Mouse (Mus musculus): ENCODE measurements at regions not wholly inside any gene's neighbourhood (a gene's known extent, or its start where the extent isn't known, plus 50 kb on each side); places are given as distances from the start of the nearest gene placed in this dataset.

DNA sequence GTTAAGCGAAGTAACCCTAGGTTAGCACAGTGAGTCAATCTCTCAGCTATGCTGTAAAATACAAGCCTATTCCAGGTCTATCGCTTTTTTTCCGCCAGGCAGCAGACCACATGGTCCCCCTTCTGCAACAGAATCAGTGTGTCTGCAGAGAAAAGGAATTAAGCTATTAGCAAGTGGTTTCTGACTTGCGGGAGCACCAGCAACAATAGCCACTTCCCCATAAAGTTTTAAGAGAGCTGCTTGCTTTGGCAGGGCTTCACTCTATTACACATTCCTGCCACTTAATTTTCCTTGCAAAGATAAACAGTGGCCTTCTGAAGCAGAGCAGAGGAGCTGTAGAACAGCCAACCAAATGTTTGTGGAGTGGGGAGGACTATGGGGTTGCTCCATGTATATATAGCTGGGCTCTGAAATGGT, 59.8 kb upstream of the Osmr start:
- H3K4me2 ChIP-seq: no peak overlapping the region
- peak; percentile 88 for ATAC-seq (ENCODE audit: insufficient number of reproducible peaks, low FRiP score, low TSS enrichment, low read depth)
- H3K27ac ChIP-seq: no peak overlapping the region; the same call in 1 of the 2 replicates

DNA sequence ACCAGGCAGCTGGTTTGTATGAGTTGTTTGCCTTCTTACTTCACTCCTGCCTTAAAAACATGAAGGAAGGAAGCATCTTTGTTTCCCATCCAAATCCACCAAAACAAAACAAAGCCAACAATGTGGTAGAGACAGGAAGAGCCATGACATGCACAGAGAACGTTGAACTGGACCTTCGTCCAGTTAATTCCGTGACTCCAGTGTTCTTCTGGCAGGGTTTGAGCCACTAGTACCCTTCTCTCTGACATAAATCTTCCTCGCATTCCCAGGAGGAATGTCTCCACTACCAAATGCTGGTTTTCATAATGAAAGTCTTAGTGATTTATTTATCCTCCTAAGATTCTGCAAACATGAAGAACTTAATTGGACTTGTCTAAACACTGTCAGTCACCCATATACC, 66.7 kb upstream of the Osmr start:
- no peak overlapping the region for H3K4me3 ChIP-seq
- no peak for ATAC-seq (ENCODE audit: insufficient number of reproducible peaks, low FRiP score, low TSS enrichment, low read depth)
- 79% methylated on average over 4 of the region's 4 CpGs for WGBS

More for the DNA sequence above, 59.8 kb upstream of the Osmr start:
- H3K9ac ChIP-seq: no peak overlapping the region
- H3K4me1 ChIP-seq: no peaks in the 10 kb centered on the region
- 26% methylated on average over 4 of the region's 4 CpGs for WGBS
- no peaks in the 10 kb centered on the region for H3K9me3 ChIP-seq
- 0 out of 2 replicates have a peak, but pooled peaks cover 3% of the 10 kb centered on the region for H3K27me3 ChIP-seq
- no peaks in the 10 kb centered on the region for H3K36me3 ChIP-seq
- H3K4me3 ChIP-seq: no peak overlapping the region

DNA sequence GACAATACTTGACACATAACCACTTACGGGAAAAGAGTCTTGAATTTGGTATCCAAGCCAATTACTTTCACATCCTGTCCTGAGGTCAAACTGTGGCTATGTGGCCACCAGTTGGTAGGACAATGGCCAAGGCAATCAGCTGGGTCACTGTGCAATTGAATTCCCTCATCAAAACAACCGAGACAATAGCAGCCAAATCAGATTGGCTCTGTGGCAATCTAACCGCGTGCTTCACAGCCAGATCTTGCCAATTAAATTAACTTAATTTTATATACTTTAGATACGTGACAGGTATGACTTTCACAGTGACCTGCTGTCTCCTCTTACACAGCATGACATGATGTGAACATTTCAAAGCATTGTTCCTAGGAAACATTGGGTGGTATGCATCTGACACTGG, 74.5 kb upstream of the Osmr start:
- Histone ChIP-seq H3K9me3 (no peaks in the 10 kb centered on the region), H3K4me2 (no peak overlapping the region), H3K36me3 (no peaks in the 10 kb centered on the region), H3K27ac (no peak overlapping the region), H3K27me3 (no peaks in the 10 kb centered on the region), H3K4me3 (no peak overlapping the region), H3K4me1 (no peaks in the 10 kb centered on the region), H3K9ac (no peak overlapping the region)
- WGBS: 76% methylated on average over 5 of the region's 5 CpGs
- ATAC-seq (ENCODE audit: insufficient number of reproducible peaks, low FRiP score, low TSS enrichment, low read depth): no peak

More for the DNA sequence above, 66.7 kb upstream of the Osmr start:
- H3K27me3 ChIP-seq: no peaks in the 10 kb centered on the region
- H3K27ac ChIP-seq: no peak overlapping the region
- H3K4me2 ChIP-seq: no peak overlapping the region
- no peaks in the 10 kb centered on the region for H3K36me3 ChIP-seq
- H3K9ac ChIP-seq: no peak overlapping the region
- no peaks in the 10 kb centered on the region for H3K4me1 ChIP-seq
- H3K9me3 ChIP-seq: no peaks in the 10 kb centered on the region

DNA sequence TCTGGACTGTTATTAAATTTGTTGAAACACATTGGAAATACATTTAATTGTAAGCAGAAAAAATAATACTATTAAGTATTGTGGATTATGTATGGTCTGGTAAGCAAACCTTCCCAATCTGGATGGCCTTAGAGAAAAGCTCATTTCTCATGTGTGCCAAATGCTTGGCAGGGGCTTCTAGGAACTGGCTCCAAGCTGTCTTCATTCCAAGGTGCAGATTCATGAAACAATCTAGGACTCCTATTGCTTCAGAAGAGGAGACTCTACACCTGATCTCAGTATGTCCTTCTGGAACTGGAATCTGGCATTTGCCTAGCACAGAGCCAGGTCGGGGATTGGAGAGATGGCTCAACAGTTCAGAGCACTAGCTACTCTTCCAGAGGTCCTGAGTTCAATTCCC, 74.9 kb upstream of the Osmr start:
- Histone ChIP-seq H3K9me3 (no peaks in the 10 kb centered on the region), H3K9ac (no peak overlapping the region), H3K4me1 (no peaks in the 10 kb centered on the region), H3K27me3 (no peaks in the 10 kb centered on the region), H3K36me3 (no peaks in the 10 kb centered on the region), H3K4me3 (no peak overlapping the region), H3K27ac (no peak overlapping the region), H3K4me2 (no peak overlapping the region)
- WGBS: 86% methylated on average over 1 of the region's 1 CpGs
- ATAC-seq (ENCODE audit: insufficient number of reproducible peaks, low FRiP score, low TSS enrichment, low read depth): no peak

DNA sequence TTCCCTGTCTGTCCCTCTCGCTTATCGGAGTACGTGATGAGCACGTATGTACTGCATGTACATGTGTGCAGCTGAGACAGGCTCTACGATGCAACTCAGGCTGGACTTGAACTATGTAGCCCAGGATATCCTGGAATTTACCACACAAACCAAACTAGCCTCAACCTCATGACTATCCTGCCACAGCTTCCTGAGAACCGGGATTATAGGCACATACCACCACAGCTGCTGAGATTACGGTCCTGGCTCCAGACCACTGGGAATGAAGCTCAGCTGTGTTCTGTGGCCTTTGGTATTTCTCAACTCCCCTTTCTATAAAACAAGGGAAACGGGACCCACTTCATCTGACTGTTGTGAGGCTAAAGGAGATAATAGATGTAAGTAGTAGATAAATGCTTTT, 75.7 kb upstream of the Osmr start:
- H3K4me1 ChIP-seq: no peaks in the 10 kb centered on the region
- H3K4me2 ChIP-seq: no peak overlapping the region
- H3K36me3 ChIP-seq: no peaks in the 10 kb centered on the region
- H3K9me3 ChIP-seq: no peaks in the 10 kb centered on the region
- no peak overlapping the region for H3K9ac ChIP-seq
- ATAC-seq (ENCODE audit: insufficient number of reproducible peaks, low FRiP score, low TSS enrichment, low read depth): no peak
- H3K27me3 ChIP-seq: no peaks in the 10 kb centered on the region
- 82% methylated on average over 8 of the region's 8 CpGs for WGBS
- no peak overlapping the region for H3K4me3 ChIP-seq
- H3K27ac ChIP-seq: no peak overlapping the region

DNA sequence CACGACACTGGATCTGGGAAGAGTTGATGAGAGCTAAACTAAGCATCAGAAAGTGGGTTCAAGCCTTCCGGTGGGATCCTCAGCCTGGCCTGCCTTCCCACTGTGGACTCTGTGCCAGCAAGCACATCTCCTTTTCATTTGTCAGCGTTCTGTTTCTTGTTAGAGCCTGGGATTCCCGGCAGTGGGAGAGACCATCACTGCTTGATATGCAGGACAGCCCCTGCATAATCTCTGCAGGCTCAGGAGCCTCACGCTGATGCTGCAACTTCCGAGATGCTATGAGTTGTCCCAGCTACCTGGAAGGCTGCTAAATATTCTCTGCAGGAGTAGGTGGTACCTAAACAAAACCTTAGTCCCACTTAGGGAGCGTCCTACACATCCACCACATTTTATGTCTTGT, 78.8 kb upstream of the Osmr start:
- no peak for ATAC-seq (ENCODE audit: insufficient number of reproducible peaks, low FRiP score, low TSS enrichment, low read depth)

DNA sequence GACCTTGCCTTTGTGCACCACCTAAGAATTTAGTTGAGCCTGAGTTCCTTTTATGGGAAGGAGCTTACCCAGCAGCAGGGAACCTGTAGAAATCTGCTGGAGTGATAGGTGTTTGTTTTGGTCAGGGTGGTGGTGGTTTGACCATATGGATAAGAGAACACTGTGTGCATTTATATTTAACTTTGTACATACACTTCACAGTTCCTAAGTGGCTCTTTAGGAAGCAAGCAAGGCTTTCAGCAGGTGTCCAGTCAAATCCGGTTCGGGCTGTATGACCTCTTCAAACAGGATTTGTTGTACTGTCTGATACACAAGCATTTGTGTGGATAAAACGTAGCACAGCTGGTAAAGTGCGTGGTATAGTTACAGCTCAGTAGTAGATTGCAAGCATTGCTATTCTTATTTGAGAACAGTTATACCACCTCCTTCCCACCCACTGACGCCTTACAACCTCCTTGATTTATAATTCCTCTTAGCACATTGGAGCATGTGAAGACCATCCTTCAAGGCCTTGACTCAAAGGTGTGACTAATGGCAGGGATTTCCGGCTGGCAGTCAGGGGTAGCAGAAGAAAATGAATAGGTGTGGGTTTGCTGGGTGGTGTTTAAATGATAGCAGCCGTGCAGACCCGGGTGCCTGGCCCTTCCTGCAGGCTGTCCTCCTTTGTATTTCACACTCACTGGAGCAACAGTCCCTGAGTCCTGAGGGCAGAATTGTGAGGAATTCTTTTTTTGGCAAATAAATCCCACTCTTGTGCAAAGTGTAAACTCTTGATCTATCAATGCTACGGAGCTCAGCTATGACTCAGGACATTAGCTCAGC, 79.4 kb upstream of the Osmr start:
- no peak overlapping the region for H3K4me2 ChIP-seq
- H3K4me3 ChIP-seq: no peak overlapping the region
- WGBS: 39% methylated on average over 9 of the region's 9 CpGs
- no peaks in the 10 kb centered on the region for H3K36me3 ChIP-seq
- H3K27ac ChIP-seq: no peak overlapping the region
- H3K27me3 ChIP-seq: no peaks in the 10 kb centered on the region
- H3K9ac ChIP-seq: no peak overlapping the region
- ATAC-seq (ENCODE audit: insufficient number of reproducible peaks, low FRiP score, low TSS enrichment, low read depth): no peak
- H3K9me3 ChIP-seq: no peaks in the 10 kb centered on the region
- H3K4me1 ChIP-seq: no peaks in the 10 kb centered on the region

More for the DNA sequence above, 78.8 kb upstream of the Osmr start:
- H3K9me3 ChIP-seq: no peaks in the 10 kb centered on the region
- H3K36me3 ChIP-seq: no peaks in the 10 kb centered on the region
- no peaks in the 10 kb centered on the region for H3K4me1 ChIP-seq
- no peak overlapping the region for H3K27ac ChIP-seq
- no peak overlapping the region for H3K4me2 ChIP-seq
- no peaks in the 10 kb centered on the region for H3K27me3 ChIP-seq
- no peak overlapping the region for H3K4me3 ChIP-seq
- 30% methylated on average over 7 of the region's 7 CpGs for WGBS
- H3K9ac ChIP-seq: no peak overlapping the region

DNA sequence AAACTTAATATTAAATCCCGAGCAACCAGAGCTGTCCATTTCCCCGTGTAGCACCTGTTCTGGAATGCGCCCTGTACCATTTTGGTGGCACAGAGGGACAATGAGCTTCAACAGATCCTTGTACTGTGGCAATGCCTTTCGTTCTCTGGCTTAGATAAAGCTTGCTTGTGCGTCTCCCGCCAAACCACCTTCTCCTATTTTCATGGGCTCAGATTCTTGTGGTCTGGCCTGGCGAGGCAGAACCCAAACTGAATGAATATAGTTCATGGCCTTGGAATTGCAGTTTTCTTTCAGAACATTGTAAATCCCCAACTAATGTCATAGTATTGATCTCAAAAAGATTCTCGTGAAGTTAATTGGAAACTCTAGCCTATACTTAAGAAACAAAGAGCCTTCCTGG, 85.1 kb upstream of the Osmr start:
- Histone ChIP-seq H3K9ac (no peak overlapping the region), H3K9me3 (no peaks in the 10 kb centered on the region), H3K27ac (no peak overlapping the region), H3K4me1 (peaks cover 3% of the 10 kb centered on the region; the same call in 1 of the 2 replicates), H3K4me2 (no peak overlapping the region), H3K27me3 (no peaks in the 10 kb centered on the region), H3K36me3 (no peaks in the 10 kb centered on the region), H3K4me3 (no peak overlapping the region)
- 75% methylated on average over 8 of the region's 8 CpGs for WGBS
- ATAC-seq (ENCODE audit: insufficient number of reproducible peaks, low FRiP score, low TSS enrichment, low read depth): no peak

DNA sequence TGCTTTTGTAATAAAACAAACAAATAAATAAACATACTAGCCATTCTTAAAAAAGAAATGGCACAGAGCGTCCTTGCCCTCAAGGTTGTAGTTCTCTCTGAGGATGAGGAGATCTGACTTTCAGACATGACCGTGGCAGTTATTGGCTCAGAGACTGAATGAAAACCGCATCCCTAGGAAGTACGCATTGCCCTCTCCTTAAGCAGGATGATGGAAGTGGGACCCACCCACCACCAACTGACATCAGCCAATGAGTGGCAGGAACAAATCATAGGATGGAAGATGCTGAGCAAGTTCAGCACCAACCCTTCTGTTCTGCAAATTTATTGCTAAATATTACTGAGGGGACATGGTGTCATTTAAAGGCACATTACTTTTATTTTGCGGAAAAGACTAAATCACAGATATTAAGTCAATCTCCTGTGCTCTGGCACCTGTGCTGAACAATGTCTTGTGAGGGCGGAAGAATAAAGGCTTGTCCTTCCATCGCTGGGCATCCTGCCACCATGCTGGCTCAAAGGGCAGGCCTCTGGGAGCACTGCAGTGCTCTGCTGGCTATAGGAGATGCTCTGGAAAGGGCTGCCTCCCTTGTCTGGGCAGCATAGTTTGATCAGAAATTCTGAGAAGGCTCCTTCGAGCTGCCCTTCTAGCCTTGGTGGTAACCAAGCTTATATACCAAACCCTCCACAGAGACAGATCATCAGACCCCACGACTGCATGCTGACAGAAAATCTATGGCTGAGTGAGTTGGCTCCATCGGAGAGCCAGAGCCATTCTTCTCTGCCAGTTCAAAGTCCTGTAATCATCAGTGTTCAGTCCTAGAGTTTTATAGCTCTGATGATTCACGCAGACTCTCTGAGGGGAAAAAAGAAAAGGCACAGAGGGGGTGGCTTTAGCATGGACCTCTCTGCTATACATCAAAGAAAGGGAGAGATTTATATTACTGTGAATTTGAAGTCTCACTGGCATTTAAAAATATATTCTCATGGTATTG, 86.3 kb upstream of the Osmr start:
- Histone ChIP-seq H3K27me3 (no peaks in the 10 kb centered on the region), H3K36me3 (no peaks in the 10 kb centered on the region), H3K9me3 (no peaks in the 10 kb centered on the region), H3K4me3 (no peak overlapping the region), H3K27ac (no peak overlapping the region), H3K4me1 (peaks cover 3% of the 10 kb centered on the region; the same call in 1 of the 2 replicates), H3K9ac (no peak overlapping the region), H3K4me2 (no peak overlapping the region)
- no peak for ATAC-seq (ENCODE audit: insufficient number of reproducible peaks, low FRiP score, low TSS enrichment, low read depth)
- 63% methylated on average over 11 of the region's 11 CpGs for WGBS

DNA sequence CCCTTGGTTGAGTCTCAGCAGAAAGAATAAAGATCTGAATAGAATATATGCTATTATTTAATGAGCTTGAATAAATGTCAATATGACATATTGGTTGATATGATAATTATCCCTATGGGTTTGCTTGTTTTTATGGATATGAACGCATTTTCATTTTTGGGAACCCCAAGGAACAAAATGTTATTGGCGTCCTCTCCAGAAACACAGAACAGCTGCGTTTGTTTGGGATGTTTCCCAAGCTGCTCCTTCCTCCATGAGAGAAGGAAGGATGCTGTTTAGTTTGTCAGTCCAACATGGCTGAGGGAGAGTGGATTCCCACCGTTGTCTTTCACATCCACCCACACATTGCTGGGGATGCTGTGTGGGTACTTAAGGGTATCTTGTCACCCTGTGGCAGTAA, 89.9 kb upstream of the Osmr start:
- no peak overlapping the region for H3K4me3 ChIP-seq
- no peak for ATAC-seq (ENCODE audit: insufficient number of reproducible peaks, low FRiP score, low TSS enrichment, low read depth)
- H3K36me3 ChIP-seq: no peaks in the 10 kb centered on the region
- no peak overlapping the region for H3K27ac ChIP-seq
- H3K9me3 ChIP-seq: no peaks in the 10 kb centered on the region
- no peak overlapping the region for H3K4me2 ChIP-seq
- WGBS: 82% methylated on average over 4 of the region's 4 CpGs
- peaks cover 5% of the 10 kb centered on the region; the same call in 1 of the 2 replicates for H3K4me1 ChIP-seq
- H3K27me3 ChIP-seq: no peaks in the 10 kb centered on the region
- H3K9ac ChIP-seq: no peak overlapping the region

DNA sequence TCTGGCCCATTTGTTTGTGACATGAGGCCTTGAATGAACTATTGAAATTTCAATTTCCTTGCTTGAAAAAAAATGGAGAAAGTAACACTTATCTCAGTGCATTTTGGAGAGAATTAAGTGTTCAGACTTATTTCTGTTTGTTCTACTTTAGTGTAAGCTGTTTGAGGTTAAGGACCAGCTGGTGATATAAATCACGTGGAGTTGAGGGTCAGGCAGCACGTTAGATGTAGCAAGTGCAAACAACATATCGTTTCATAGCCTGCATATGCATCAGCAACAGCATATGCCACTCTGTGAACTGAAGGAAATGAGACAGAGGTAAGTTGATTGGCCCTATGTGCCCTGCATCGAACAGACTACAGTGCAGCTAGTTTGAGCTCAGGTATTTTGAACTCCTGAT, 90.7 kb upstream of the Osmr start:
- Histone ChIP-seq H3K9me3 (no peaks in the 10 kb centered on the region), H3K9ac (no peak overlapping the region), H3K4me1 (peaks cover 5% of the 10 kb centered on the region; the same call in 1 of the 2 replicates), H3K36me3 (no peaks in the 10 kb centered on the region), H3K4me2 (no peak overlapping the region), H3K4me3 (no peak overlapping the region), H3K27me3 (no peaks in the 10 kb centered on the region), H3K27ac (no peak overlapping the region)
- ATAC-seq (ENCODE audit: insufficient number of reproducible peaks, low FRiP score, low TSS enrichment, low read depth): no peak
- WGBS: 49% methylated on average over 4 of the region's 4 CpGs

DNA sequence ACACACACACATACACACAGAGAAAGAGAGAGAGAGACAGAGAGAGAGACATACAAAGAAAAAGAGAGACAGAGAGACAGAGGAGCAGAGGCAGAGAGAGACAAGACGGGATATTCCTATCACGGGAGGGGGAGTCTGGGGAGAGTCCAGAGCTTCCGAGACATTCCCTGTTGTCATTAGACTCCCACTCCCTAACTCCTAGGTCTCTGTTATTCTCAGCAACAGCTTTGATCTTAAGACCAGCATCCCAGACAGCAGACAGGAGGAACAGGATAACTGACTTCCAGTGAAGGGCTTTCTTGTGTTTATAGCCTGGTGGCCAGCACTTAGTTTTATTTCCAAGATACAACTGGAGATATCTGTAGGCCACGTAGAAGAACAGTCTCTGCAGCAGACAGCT, 99.6 kb upstream of the Osmr start:
- 39% methylated on average over 4 of the region's 4 CpGs for WGBS
- Histone ChIP-seq H3K4me1 (no peaks in the 10 kb centered on the region), H3K27ac (no peak overlapping the region), H3K4me3 (no peak overlapping the region), H3K4me2 (no peak overlapping the region), H3K9ac (no peak overlapping the region), H3K27me3 (no peaks in the 10 kb centered on the region), H3K9me3 (no peaks in the 10 kb centered on the region), H3K36me3 (no peaks in the 10 kb centered on the region)
- no peak for ATAC-seq (ENCODE audit: insufficient number of reproducible peaks, low FRiP score, low TSS enrichment, low read depth)
